Mouse (Mus musculus): Measurements from ENCODE around the gene Kcnb1.

The Kcnb1 gene

GRCm38 (mm10) chr2:167058201-167058600 lies 131.8 kb downstream of the Kcnb1 start:
- no peak for DNase-seq

- DNase-seq, result no peak
These were observed 133.0 kb downstream of the Kcnb1 start for GRCm38 (mm10) chr2:167056942-167057323.

GRCm38 (mm10) chr2:167056210-167056941 lies 133.6 kb downstream of the Kcnb1 start:
- no peak for DNase-seq

GRCm38 (mm10) chr2:167055386-167055785 lies 134.6 kb downstream of the Kcnb1 start:
- DNase-seq, result no peak

- no peak for DNase-seq
These were observed 136.7 kb downstream of the Kcnb1 start for GRCm38 (mm10) chr2:167053127-167053844.

- no peak for DNase-seq
These were observed 141.1 kb downstream of the Kcnb1 start for GRCm38 (mm10) chr2:167048698-167049358.

- no peak for DNase-seq
These were observed 141.7 kb downstream of the Kcnb1 start for GRCm38 (mm10) chr2:167048223-167048622.
